Mouse (Mus musculus) liver, embryonic 18 days (tissue): ENCODE measurements around the gene Vmn1r71. TPM values are rescaled to one million over a fixed set of nuclear protein-coding genes. Genes with fewer than 3 reads are reported as not detected.

Experiments used
- polyA plus RNA-seq: library from polyadenylated mRNA; depleted of rRNA; stranded (reverse); fragments of >200 nt; gene quantifications from 2 replicates; pipeline ENCODE4 v1.2.3, GENCODE M21; 2012; rRNA removed

Vmn1r71 gene
- polyA plus RNA-seq, result not detected in 2 replicates

GRCm38 (mm10) chr7:10754264-10754663, at the start of gene Vmn1r71:
Vmn1r71 (minus strand) TSS chr7:10754364.

Other genes starting within 250 kb of the Vmn1r71 start
- not detected in 2 replicates for gene Vmn1r68, start 195.9 kb downstream of the Vmn1r71 start, polyA plus RNA-seq
- not detected in 2 replicates for gene Vmn1r69, start 140.7 kb downstream of the Vmn1r71 start, polyA plus RNA-seq
- gene Vmn1r70, start 122.8 kb downstream of the Vmn1r71 start, polyA plus RNA-seq, result not detected in 2 replicates
- not detected in 2 replicates for gene Nlrp4b, start 66.6 kb downstream of the Vmn1r71 start, polyA plus RNA-seq
- not detected in 2 replicates for gene Zscan4b, start 150.7 kb upstream of the Vmn1r71 start, polyA plus RNA-seq